Mouse (Mus musculus) myocyte (in vitro differentiated cells): ENCODE data around the gene Tescl. TPM values are rescaled to one million over a fixed set of nuclear protein-coding genes. Genes with fewer than 3 reads are reported as not detected.

Experiments
- H3K27me3 ChIP-seq: one replicate; pipeline ENCODE4 v1.6.1; 2011; ENCODE audit not compliant: control insufficient read depth, insufficient read depth, insufficient read length
- H3K36me3 ChIP-seq: one replicate; pipeline ENCODE4 v1.6.1; 2011; ENCODE audit not compliant: control insufficient read depth, insufficient read depth
- H3K4me2 ChIP-seq: one replicate; pipeline ENCODE4 v1.6.1; 2011; ENCODE audit warnings: low read depth, control low read depth
- H3K4me3 ChIP-seq: one replicate; pipeline ENCODE4 v1.5.1; 2011; ENCODE audit warnings: mild to moderate bottlenecking, control low read depth, moderate library complexity
- H3K79me2 ChIP-seq: one replicate; pipeline ENCODE4 v1.6.1; 2011; ENCODE audit not compliant: control insufficient read depth, insufficient read depth
- H3ac ChIP-seq: one replicate; pipeline ENCODE4 v1.6.1; 2011; ENCODE audit not compliant: control insufficient read depth, insufficient read length
- CEBPB ChIP-seq: IDR thresholded peaks from 2 replicates; pipeline ENCODE4 v1.6.1; 2011; ENCODE audit warnings: mild to moderate bottlenecking, moderate library complexity; ENCODE audit not compliant: poor library complexity, insufficient read depth, severe bottlenecking
- E2F4 ChIP-seq: IDR thresholded peaks from one replicate; pipeline ENCODE4 v1.6.1; 2011; ENCODE audit warnings: mild to moderate bottlenecking, control low read depth, moderate library complexity; ENCODE audit not compliant: insufficient read depth
- MAX ChIP-seq: IDR thresholded peaks from one replicate; pipeline ENCODE4 v1.6.1; 2011; ENCODE audit warnings: low read depth, mild to moderate bottlenecking, control low read depth
- MYOD1 ChIP-seq, 3 experiments: IDR thresholded peaks; one replicate each; pipeline ENCODE4 v1.6.1; 2011; ENCODE audit warnings: control low read depth in 2 of 3, low read depth in 2 of 3, mild to moderate bottlenecking in 2 of 3, moderate library complexity in 1 of 3; ENCODE audit not compliant: insufficient read length in 2 of 3, control insufficient read depth in 1 of 3
- MYOG ChIP-seq, 3 experiments: IDR thresholded peaks; one replicate each; pipeline ENCODE4 v1.6.1; 2011; ENCODE audit warnings: control low read depth in 2 of 3, low read depth in 2 of 3, mild to moderate bottlenecking in 2 of 3; ENCODE audit not compliant: insufficient read length in 2 of 3, control insufficient read depth in 1 of 3, insufficient read depth in 1 of 3
- POLR2A ChIP-seq: IDR thresholded peaks from one replicate; pipeline ENCODE4 v1.6.1; 2011; ENCODE audit warnings: low read depth, mild to moderate bottlenecking, control low read depth, moderate library complexity; ENCODE audit not compliant: insufficient read length
- POLR2AphosphoS2 ChIP-seq: IDR thresholded peaks from one replicate; pipeline ENCODE4 v1.6.1; 2011; ENCODE audit warnings: low read depth, control low read depth; ENCODE audit not compliant: insufficient read length
- REST ChIP-seq: IDR thresholded peaks from one replicate; pipeline ENCODE4 v1.6.1; 2011; ENCODE audit warnings: mild to moderate bottlenecking, control low read depth, moderate library complexity; ENCODE audit not compliant: insufficient read depth, insufficient read length
- SRF ChIP-seq: IDR thresholded peaks from one replicate; pipeline ENCODE4 v1.6.1; 2011; ENCODE audit warnings: low read depth; ENCODE audit not compliant: control insufficient read depth, insufficient read length
- TCF12 ChIP-seq: IDR thresholded peaks from one replicate; pipeline ENCODE4 v1.6.1; 2011; ENCODE audit warnings: mild to moderate bottlenecking, control low read depth; ENCODE audit not compliant: poor library complexity, insufficient read depth, severe bottlenecking
- TCF3 ChIP-seq: IDR thresholded peaks from one replicate; pipeline ENCODE4 v1.6.1; 2011; ENCODE audit warnings: low read depth, control low read depth; ENCODE audit not compliant: insufficient read length
- USF1 ChIP-seq: IDR thresholded peaks from one replicate; pipeline ENCODE4 v1.6.1; 2011; ENCODE audit warnings: low read depth, mild to moderate bottlenecking, control low read depth, moderate library complexity
- polyA plus RNA-seq: library from polyadenylated mRNA; unstranded; fragments of >200 nt; fragmentation: generic; extraction: Trizol; gene quantifications from one replicate; pipeline ENCODE4 v1.2.1, GENCODE M21; 2012; ENCODE audit warnings: missing spikeins

The Tescl gene
- polyA plus RNA-seq, 1 experiment, result 0.05 TPM

GRCm38 (mm10) chr7:24366716-24367632, 33.2 kb upstream of the Tescl start:
- H3ac ChIP-seq, result no peak overlapping the region
- no peak overlapping the region for H3K4me2 ChIP-seq
- H3K36me3 ChIP-seq, result no peaks in the 10 kb centered on the region
- H3K4me3 ChIP-seq, result no peak overlapping the region
- TF ChIP-seq MAX (no peak), REST (no peak), TCF3 (no peak), E2F4 (no peak), TCF12 (no peak), CEBPB (no peak), MYOG (IDR thresholded peaks at IDR 0.05; ENCODE audit: control insufficient read depth in 1 of 3, insufficient read depth in 1 of 3, insufficient read length in 2 of 3, low read depth in 2 of 3) (peak in 2 of 3 experiments; percentile 52 to 81), USF1 (no peak), MYOD1 (IDR thresholded peaks at IDR 0.05; ENCODE audit: control insufficient read depth in 1 of 3, insufficient read length in 2 of 3, low read depth in 2 of 3) (peak in 1 of 3 experiments; percentile 70), SRF (no peak), POLR2A (no peak), POLR2AphosphoS2 (no peak)
- H3K27me3 ChIP-seq, result no peaks in the 10 kb centered on the region
- H3K79me2 ChIP-seq, result peaks cover 13% of the 10 kb centered on the region

DNA sequence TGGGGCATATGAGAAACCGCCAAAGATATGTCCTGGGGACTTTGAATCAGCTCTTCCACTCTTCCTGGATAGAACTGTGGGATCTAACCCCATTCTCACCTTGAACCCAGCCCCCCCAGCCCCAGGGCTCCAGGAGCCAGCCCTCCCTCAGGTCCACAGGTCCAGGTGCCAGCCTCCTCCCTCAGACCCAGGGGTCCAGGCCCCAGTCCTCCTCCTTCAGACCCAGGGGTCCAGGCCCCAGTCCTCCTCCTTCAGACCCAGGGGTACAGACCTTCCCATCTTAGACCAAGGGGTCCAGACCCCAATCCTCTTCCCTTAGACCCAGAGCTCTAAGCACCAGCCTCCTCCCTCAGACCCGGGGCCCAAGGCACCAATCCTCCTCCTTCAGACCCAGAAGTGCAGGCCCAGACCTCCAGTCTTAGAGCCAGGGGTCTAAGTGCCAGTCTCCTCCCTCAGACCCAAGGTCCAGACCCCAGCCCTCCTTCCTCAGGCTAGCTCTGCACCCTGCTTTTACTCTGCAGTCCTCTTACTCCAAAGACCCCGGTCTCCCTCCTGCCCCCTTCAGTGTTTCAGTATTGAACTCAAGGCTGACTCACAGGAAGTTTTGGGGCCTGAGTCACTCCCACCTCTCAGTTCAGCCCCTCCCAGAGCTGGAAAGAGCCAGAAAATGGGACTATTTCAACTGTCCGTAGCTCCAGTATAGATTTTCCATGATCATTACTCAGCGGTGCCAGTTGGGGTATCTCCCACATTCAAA, 31.7 kb upstream of the Tescl start:
- no peaks in the 10 kb centered on the region for H3K27me3 ChIP-seq
- TF ChIP-seq POLR2A (no peak), MAX (no peak), USF1 (no peak), E2F4 (no peak), SRF (no peak), REST (no peak), TCF3 (no peak), CEBPB (no peak), MYOD1 (IDR thresholded peaks at IDR 0.05; ENCODE audit: control insufficient read depth in 1 of 3, insufficient read length in 2 of 3, low read depth in 2 of 3) (no peak), POLR2AphosphoS2 (no peak)
- H3K4me2 ChIP-seq, result peak overlapping the region; percentile 48
- H3ac ChIP-seq, result no peak overlapping the region
- no peaks in the 10 kb centered on the region for H3K79me2 ChIP-seq
- H3K4me3 ChIP-seq, result peak overlapping the region; percentile 5
- no peaks in the 10 kb centered on the region for H3K36me3 ChIP-seq

DNA sequence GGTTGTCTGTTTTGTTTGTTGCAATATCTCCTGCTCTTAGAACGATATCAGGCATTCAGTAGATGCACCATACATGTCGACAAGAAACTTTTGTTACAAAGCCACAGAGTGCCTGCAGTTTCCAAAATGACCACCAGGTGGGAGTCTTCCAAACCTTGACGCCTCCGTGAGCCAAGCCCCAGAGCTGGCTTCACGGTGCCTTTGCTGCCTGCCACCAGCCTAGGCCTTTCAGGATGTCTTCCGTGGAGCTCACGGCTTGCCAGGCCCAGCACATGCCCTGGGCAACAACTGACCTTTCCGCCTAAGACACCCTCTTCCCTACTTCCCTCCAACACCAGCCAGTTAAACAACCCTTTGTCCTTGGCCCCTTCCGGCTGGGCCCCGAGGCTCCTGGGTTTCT, 31.1 kb upstream of the Tescl start:
- TF ChIP-seq SRF (no peak), MYOD1 (IDR thresholded peaks at IDR 0.05; ENCODE audit: control insufficient read depth in 1 of 3, insufficient read length in 2 of 3, low read depth in 2 of 3) (no peak), USF1 (no peak), CEBPB (no peak), TCF3 (no peak), REST (no peak), TCF12 (no peak), MYOG (IDR thresholded peaks at IDR 0.05; ENCODE audit: control insufficient read depth in 1 of 3, insufficient read depth in 1 of 3, insufficient read length in 2 of 3, low read depth in 2 of 3) (no peak), E2F4 (no peak), POLR2AphosphoS2 (peak; percentile 18), POLR2A (peak; percentile 54), MAX (no peak)
- peak overlapping the region; percentile 5 for H3K4me3 ChIP-seq
- H3K4me2 ChIP-seq, result peak overlapping the region; percentile 40
- no peaks in the 10 kb centered on the region for H3K27me3 ChIP-seq
- no peak overlapping the region for H3ac ChIP-seq
- no peaks in the 10 kb centered on the region for H3K79me2 ChIP-seq
- no peaks in the 10 kb centered on the region for H3K36me3 ChIP-seq

GRCm38 (mm10) chr7:24363228-24363627, 29.5 kb upstream of the Tescl start:
- no peaks in the 10 kb centered on the region for H3K27me3 ChIP-seq
- no peak overlapping the region for H3K4me3 ChIP-seq
- no peaks in the 10 kb centered on the region for H3K36me3 ChIP-seq
- TF ChIP-seq E2F4, result no peak
- no peak for TF ChIP-seq POLR2AphosphoS2
- TF ChIP-seq SRF, result no peak
- TF ChIP-seq POLR2A, result no peak
- no peak for TF ChIP-seq MYOD1 (IDR thresholded peaks at IDR 0.05; ENCODE audit: control insufficient read depth in 1 of 3, insufficient read length in 2 of 3, low read depth in 2 of 3)
- TF ChIP-seq USF1, result no peak
- TF ChIP-seq REST, result no peak
- peak overlapping the region; percentile 12 for H3K4me2 ChIP-seq
- no peaks in the 10 kb centered on the region for H3K79me2 ChIP-seq
- H3ac ChIP-seq, result no peak overlapping the region
